12 mouse cellular contexts compared by ENCODE assay signal in the genomic region with DNA sequence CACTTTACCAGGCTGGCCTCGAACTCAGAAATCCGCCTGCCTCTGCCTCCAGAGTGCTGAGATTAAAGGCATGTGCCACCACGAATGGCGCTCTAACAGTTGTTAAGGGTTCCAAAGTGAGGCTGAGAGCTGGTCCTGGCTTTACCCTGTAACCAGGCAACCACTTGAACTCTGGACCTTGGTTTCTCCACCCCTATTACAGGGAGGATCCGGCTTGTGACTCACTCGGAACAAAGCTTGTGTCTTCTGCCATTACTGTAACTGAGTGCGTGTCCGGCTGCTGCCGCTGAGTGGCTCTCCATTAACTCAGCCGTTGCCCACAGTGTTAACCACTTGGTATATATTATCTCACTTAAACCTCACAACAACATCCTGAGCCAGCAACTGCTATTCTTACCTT. TPM values are rescaled to one million over a fixed set of nuclear protein-coding genes. Genes with fewer than 3 reads are reported as not detected.
A peak's percentile ranks its signal among the peaks of the same experiment; 100 is the strongest.
DNase-seq lines count a peak whose midpoint lies in the region; TF ChIP-seq lines count a peak whose summit lies in the region.
"Had no signal": no experiment of that assay in that cellular context is flagged by ENCODE, and none has a peak within 500 bp of the region (broad histone marks: within the 10 kb centered on the region; RNA-seq: fewer than 3 reads in every experiment).

No protein-coding gene starts in this region.

- DNase-seq in gastrocnemius, adult 2 months, result no peak
- no peak for DNase-seq in gastrocnemius, postnatal 25 days
- DNase-seq in ES-E14 (ENCODE audit: low read depth, low spot score), result peak; percentile 63
- peak; percentile 62 for DNase-seq in kidney, postnatal 14 days
- peak; percentile 31 to 55 for DNase-seq in natural killer cell, adult 2 months (ENCODE audit: low spot score in 2 of 2)
- no peak for DNase-seq in spleen, postnatal 14 days (ENCODE audit: low spot score in 2 of 2)
- DNase-seq in spleen, adult 12 weeks (ENCODE audit: low spot score), result no peak
- no peak for DNase-seq in B cell, adult 2 months
- DNase-seq: retina, postnatal 1 day had no signal

- peaks cover 10 to 37% of the 10 kb centered on the region in 2 experiments for H3K4me1 ChIP-seq in ES-E14 (ENCODE audit: control insufficient read depth in 2 of 2, insufficient read depth in 2 of 2, low read length in 2 of 2, poor library complexity in 1 of 2)

- no peak overlapping the region for H3K4me3 ChIP-seq in gastrocnemius, adult 2 months
- no peak overlapping the region for H3K4me3 ChIP-seq in ES-E14 (ENCODE audit: insufficient read depth in 1 of 2, low read depth in 1 of 2, low read length in 2 of 2, poor library complexity in 1 of 2, severe bottlenecking in 1 of 2)
- H3K4me3 ChIP-seq: lung, embryonic 15.5 days; midbrain, embryonic 12.5 days had no signal

- peak overlapping the region; percentile 80 for H3K27ac ChIP-seq in gastrocnemius, adult 2 months
- peak overlapping the region; percentile 74; the same call in 1 of the 2 replicates for H3K27ac ChIP-seq in ES-E14 (ENCODE audit: insufficient read depth, low read depth, low read length, poor library complexity, severe bottlenecking)
- H3K27ac ChIP-seq: midbrain, embryonic 12.5 days had no signal

- TF ChIP-seq CTCF in gastrocnemius, adult 2 months (IDR thresholded peaks at IDR 0.05), result no peak

- intact Hi-C loops in gastrocnemius, adult 2 months (cut with DNase I), result no loop called here

- no peaks in the 10 kb centered on the region for H3K36me3 ChIP-seq in ES-E14 (ENCODE audit: control insufficient read depth, insufficient read depth, low read length, poor library complexity, severe bottlenecking)
- H3K36me3 ChIP-seq: lung, embryonic 15.5 days; midbrain, embryonic 12.5 days had no signal

- H3K9me3 ChIP-seq in ES-E14 (ENCODE audit: control insufficient read depth, insufficient read depth, low read depth, low read length), result no peaks in the 10 kb centered on the region
- H3K9me3 ChIP-seq: lung, embryonic 15.5 days; midbrain, embryonic 12.5 days had no signal

- H3K9ac ChIP-seq in ES-E14 (ENCODE audit: insufficient read depth, low read depth, low read length, poor library complexity, severe bottlenecking), result no peak overlapping the region
- H3K9ac ChIP-seq: lung, embryonic 15.5 days; midbrain, embryonic 12.5 days had no signal

- in situ Hi-C loops in ES-E14 (cut with MboI; ENCODE audit: low sequenced_read_pairs in 2 of 2, unreplicated experiment in 2 of 2), result no loop called here

TF ChIP-seq in ES-E14, 5 proteins besides CTCF, POLR2A, EP300 and RAD21:
- TF ChIP-seq ZNF384 (IDR thresholded peaks at IDR 0.05; ENCODE audit: low read depth, low read length) (no peak), ZC3H11A (IDR thresholded peaks at IDR 0.05; ENCODE audit: borderline replicate concordance, low read depth, low read length) (no peak), MAFK (IDR thresholded peaks at IDR 0.05; ENCODE audit: insufficient read depth, low read depth, low read length) (no peak), HCFC1 (IDR thresholded peaks at IDR 0.05; ENCODE audit: borderline replicate concordance, insufficient read depth, low read length) (no peak), CHD2 (IDR thresholded peaks at IDR 0.05; ENCODE audit: low read depth, low read length) (no peak)

RNA-seq across cellular contexts. Expression of gene Myrf, which starts 27.4 kb away (rescaled TPM):
- not detected for total RNA-seq in gastrocnemius, adult 2 months (2021)
- not detected for total RNA-seq in gastrocnemius, postnatal 25 days (2021)
- total RNA-seq in ES-E14 (2012; rRNA removed), result 35.9 and 58.1 TPM in 2 replicates
- total RNA-seq: gastrocnemius, adult 8-10 months had no signal

RNA-seq across cellular contexts. Expression of gene Dagla, which starts 36.7 kb away (rescaled TPM):
- 1 to 10 TPM; 7.2 to 8.6 TPM for total RNA-seq in gastrocnemius, adult 2 months (2021)
- 1 to 10 TPM; 4.0 to 6.7 TPM for total RNA-seq in gastrocnemius, postnatal 25 days (2021)
- 1.2 and 1.6 TPM in 2 replicates for total RNA-seq in ES-E14 (2012; rRNA removed)

Comparison
In these comparisons a context has a peak if more than half of its experiments do, and no peak if none do; other contexts are left out.
1. DNase-seq: peak in ES-E14 (single experiment), kidney, postnatal 14 days (single experiment) and natural killer cell, adult 2 months (2 of 2); none in gastrocnemius, adult 2 months (single experiment), gastrocnemius, postnatal 25 days (single experiment), spleen, postnatal 14 days (0 of 2), spleen, adult 12 weeks (single experiment) and B cell, adult 2 months (0 of 2).
2. RNA of gene Myrf, which starts 27.4 kb away (total RNA-seq): 35.9 to 58.1 TPM in ES-E14; not detected in gastrocnemius, adult 2 months and not detected in gastrocnemius, postnatal 25 days; every median in the first group is over 10 times any median in the second.